Mouse (Mus musculus): ENCODE measurements around the gene Pdgfc. TPM values are rescaled to one million over a fixed set of nuclear protein-coding genes. Genes with fewer than 3 reads are reported as not detected.

The Pdgfc gene
- polyA plus RNA-seq (2012; rRNA removed): 2.3 and 2.5 TPM in 2 replicates

DNA sequence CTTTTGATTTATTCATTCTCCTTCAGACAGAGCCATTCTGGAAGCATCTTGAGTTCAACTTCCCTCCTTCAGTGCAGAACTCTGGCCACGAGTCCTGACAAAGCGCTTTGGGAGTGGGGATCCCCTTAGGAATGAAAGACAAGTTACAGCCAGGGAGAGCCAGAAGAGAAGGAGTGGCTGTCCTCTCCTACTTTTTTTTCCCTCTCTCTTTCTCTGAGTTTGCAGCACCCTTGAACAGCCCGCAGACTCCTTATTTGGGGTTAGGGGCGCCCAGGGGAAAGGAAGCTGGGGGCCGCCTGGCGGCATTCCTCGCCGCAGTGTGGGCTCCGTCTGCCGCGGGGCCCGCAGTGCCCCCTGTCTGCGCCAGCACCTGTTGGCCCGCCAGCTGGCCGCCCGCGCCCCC is at the start of gene Pdgfc:
Pdgfc (plus strand) TSS at position 266 of the 403 bp plus-strand sequence.
- peaks cover 12% of the 10 kb centered on the region for H3K27me3 ChIP-seq (ENCODE audit: control insufficient read depth, insufficient read depth, low read length)
- peak within 1 kb of the TSS; percentile 93 for H3K4me3 ChIP-seq (ENCODE audit: low read depth, low read length)
- 12% methylated on average over 16 of the region's 17 CpGs for WGBS
- peaks cover 5% of the 10 kb centered on the region for H3K4me1 ChIP-seq (ENCODE audit: control insufficient read depth, insufficient read depth, insufficient read length, low read length)
- no peak for TF ChIP-seq CTCF (IDR thresholded peaks at IDR 0.05; ENCODE audit: extremely low read depth, insufficient read length, insufficient replicate concordance, low read depth, low read length)
- TF ChIP-seq POLR2A (IDR thresholded peaks at IDR 0.05; ENCODE audit: low read depth, low read length): no peak
- H3K27ac ChIP-seq (ENCODE audit: insufficient read depth, low read depth, low read length): peak within 1 kb of the TSS; percentile 4
- no peaks in the 10 kb centered on the region for H3K36me3 ChIP-seq (ENCODE audit: control insufficient read depth, insufficient read depth, low read length)

DNA sequence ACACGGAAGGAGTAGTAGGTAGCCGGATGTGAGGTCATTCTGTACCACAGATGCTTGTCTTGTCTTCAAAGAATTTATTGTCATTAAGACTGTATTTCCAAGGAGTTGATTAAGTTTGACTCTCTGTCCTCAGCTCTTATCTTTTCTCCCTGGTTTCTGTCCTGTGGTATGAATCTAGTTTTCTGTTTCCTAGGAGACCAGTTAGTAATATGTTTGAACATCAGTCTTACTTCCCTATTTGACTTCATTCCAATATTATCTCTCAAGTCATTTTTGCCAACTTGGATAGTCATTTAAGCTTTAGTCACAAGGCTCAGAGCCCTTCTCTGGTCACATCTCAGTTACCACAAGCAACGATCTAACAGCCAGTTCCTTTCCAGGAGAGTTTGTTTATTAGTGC is 27.0 kb upstream of the Pdgfc start:
- Histone ChIP-seq H3K4me3 (ENCODE audit: low read depth, low read length) (no peak overlapping the region), H3K27ac (ENCODE audit: insufficient read depth, low read depth, low read length) (no peak overlapping the region), H3K4me1 (ENCODE audit: control insufficient read depth, insufficient read depth, insufficient read length, low read length) (no peaks in the 10 kb centered on the region), H3K27me3 (ENCODE audit: control insufficient read depth, insufficient read depth, low read length) (no peaks in the 10 kb centered on the region), H3K36me3 (ENCODE audit: control insufficient read depth, insufficient read depth, low read length) (no peaks in the 10 kb centered on the region)
- WGBS: 59% methylated on average over 3 of the region's 3 CpGs
- TF ChIP-seq CTCF (IDR thresholded peaks at IDR 0.05; ENCODE audit: extremely low read depth, insufficient read length, insufficient replicate concordance, low read depth, low read length) (no peak), POLR2A (IDR thresholded peaks at IDR 0.05; ENCODE audit: low read depth, low read length) (no peak)

DNA sequence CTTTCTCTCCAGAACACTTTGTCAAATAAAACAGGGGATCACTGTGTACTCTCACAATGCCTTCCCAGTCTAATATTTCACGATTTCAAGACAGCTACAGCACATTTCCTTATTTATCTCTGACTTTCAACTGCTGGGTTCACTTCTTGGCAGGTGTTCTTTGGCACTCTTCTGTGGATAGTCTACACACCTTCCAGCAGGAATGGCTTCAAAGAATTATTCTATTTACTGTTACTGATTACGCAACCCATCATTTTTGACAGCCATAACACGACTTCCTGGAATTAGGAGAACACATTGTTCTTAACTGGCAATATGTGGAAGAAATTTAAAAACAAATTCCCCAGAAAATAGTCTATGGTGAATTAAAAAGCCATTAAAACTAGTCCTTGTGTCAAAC is 26.3 kb upstream of the Pdgfc start:
- no peak overlapping the region for H3K4me3 ChIP-seq (ENCODE audit: low read depth, low read length)
- no peaks in the 10 kb centered on the region for H3K4me1 ChIP-seq (ENCODE audit: control insufficient read depth, insufficient read depth, insufficient read length, low read length)
- no peaks in the 10 kb centered on the region for H3K36me3 ChIP-seq (ENCODE audit: control insufficient read depth, insufficient read depth, low read length)
- no peak overlapping the region for H3K27ac ChIP-seq (ENCODE audit: insufficient read depth, low read depth, low read length)
- WGBS: 24% methylated on average over 3 of the region's 3 CpGs
- TF ChIP-seq POLR2A (IDR thresholded peaks at IDR 0.05; ENCODE audit: low read depth, low read length): no peak
- no peak for TF ChIP-seq CTCF (IDR thresholded peaks at IDR 0.05; ENCODE audit: extremely low read depth, insufficient read length, insufficient replicate concordance, low read depth, low read length)
- no peaks in the 10 kb centered on the region for H3K27me3 ChIP-seq (ENCODE audit: control insufficient read depth, insufficient read depth, low read length)

DNA sequence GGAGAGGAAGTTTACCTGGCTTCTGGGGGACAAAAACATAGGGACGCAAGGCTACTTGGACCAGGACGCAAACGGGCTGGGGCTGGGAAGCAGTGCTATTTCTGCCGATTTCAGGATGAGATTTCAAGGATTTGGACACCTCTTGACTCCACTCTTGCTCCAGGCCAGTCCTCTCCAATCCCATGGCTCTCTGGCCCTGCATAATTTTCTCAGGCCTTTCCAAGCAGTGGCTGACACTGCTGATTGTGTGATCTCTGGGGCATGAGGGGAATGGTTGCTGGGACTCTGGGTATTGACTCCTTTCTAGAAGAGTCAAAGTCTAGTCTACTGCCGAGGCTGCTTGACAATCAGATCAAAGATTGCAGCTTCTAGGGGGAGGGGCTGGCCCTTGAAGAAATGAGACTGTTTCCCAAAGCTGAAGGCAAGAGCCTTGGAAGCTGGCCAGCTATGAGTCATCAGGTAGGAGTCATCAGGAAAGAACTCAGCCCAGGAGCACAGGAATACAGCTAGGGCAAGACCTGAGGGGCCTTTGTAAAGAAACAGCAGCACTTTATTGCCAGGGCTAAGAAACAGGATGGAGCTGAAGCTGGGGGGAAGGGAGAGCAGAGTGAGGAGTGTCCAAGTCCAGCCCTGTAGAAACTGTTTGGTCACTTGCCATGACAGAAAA is 18.7 kb upstream of the Pdgfc start:
- peak overlapping the region; percentile 83 for H3K27ac ChIP-seq (ENCODE audit: insufficient read depth, low read depth, low read length)
- H3K4me3 ChIP-seq (ENCODE audit: low read depth, low read length): no peak overlapping the region
- TF ChIP-seq CTCF (IDR thresholded peaks at IDR 0.05; ENCODE audit: extremely low read depth, insufficient read length, insufficient replicate concordance, low read depth, low read length): no peak
- no peak for TF ChIP-seq POLR2A (IDR thresholded peaks at IDR 0.05; ENCODE audit: low read depth, low read length)
- no peaks in the 10 kb centered on the region for H3K36me3 ChIP-seq (ENCODE audit: control insufficient read depth, insufficient read depth, low read length)
- H3K27me3 ChIP-seq (ENCODE audit: control insufficient read depth, insufficient read depth, low read length): no peaks in the 10 kb centered on the region
- 42% methylated on average over 5 of the region's 5 CpGs for WGBS
- peaks cover 19% of the 10 kb centered on the region for H3K4me1 ChIP-seq (ENCODE audit: control insufficient read depth, insufficient read depth, insufficient read length, low read length)

DNA sequence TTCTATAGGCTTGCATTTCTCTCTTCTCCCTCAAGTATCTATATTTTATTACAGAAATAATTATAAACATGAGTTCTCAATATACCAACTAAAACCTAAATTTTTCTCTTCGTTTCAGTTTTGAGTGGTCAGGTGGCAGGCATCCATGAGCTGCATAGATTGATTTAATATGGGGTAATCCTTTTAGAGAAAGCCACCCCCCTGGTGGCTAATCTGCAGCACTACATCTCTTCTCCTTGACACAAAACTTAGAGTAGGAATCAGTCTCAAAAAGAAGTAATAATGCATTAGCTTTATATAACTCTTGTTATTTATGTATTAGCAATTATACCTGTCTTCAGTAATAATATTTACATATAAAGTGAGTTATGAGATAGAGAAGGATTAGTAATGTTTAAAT is 16.2 kb upstream of the Pdgfc start:
- no peak for TF ChIP-seq CTCF (IDR thresholded peaks at IDR 0.05; ENCODE audit: extremely low read depth, insufficient read length, insufficient replicate concordance, low read depth, low read length)
- no peak for TF ChIP-seq POLR2A (IDR thresholded peaks at IDR 0.05; ENCODE audit: low read depth, low read length)
- Histone ChIP-seq H3K36me3 (ENCODE audit: control insufficient read depth, insufficient read depth, low read length) (no peaks in the 10 kb centered on the region), H3K27ac (ENCODE audit: insufficient read depth, low read depth, low read length) (no peak overlapping the region), H3K27me3 (ENCODE audit: control insufficient read depth, insufficient read depth, low read length) (no peaks in the 10 kb centered on the region), H3K4me3 (ENCODE audit: low read depth, low read length) (no peak overlapping the region), H3K4me1 (ENCODE audit: control insufficient read depth, insufficient read depth, insufficient read length, low read length) (peaks cover 19% of the 10 kb centered on the region)
- WGBS: 2% methylated on average over 1 of the region's 1 CpGs

DNA sequence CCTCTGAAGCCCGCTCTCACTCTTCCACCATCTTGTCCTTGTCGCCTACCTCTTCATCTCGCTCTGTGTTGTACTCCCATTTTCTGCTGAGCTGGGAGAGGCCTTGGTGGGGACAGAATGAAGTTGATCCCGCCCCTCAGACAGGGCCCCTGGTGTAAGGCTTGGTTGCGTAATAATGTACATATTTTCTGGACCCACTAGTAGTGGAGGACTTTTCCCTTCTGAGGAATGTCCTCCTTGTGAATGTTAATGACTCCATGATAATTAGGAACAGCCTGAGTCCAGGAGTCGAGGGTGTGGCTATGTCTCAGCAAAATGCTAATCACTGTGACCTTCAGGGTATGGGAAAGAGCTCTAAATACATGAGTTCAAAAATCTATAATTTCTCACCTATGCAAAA is 14.4 kb upstream of the Pdgfc start:
- WGBS: 70% methylated on average over 6 of the region's 6 CpGs

DNA sequence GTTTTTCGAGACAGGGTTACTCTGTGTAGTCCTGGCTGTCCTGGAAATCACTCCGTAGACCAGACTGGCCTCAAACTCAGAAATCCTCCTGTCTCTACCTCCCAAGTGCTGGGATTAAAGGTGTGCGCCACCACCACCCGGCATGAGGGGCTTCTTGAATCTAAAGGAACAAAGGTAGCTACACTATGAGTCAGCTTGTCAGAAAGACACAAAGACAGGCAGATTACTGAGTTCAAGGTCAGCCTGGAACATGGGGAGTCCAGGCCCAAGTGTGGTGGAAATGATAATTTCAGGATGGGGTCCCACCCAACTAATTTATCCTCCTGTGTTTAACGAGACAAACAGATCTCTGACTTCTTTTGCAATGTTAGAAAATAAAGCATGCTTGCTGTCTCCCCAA is 13.9 kb upstream of the Pdgfc start:
- Histone ChIP-seq H3K4me1 (ENCODE audit: control insufficient read depth, insufficient read depth, insufficient read length, low read length) (peaks cover 15% of the 10 kb centered on the region), H3K36me3 (ENCODE audit: control insufficient read depth, insufficient read depth, low read length) (no peaks in the 10 kb centered on the region), H3K4me3 (ENCODE audit: low read depth, low read length) (no peak overlapping the region), H3K27ac (ENCODE audit: insufficient read depth, low read depth, low read length) (no peak overlapping the region), H3K27me3 (ENCODE audit: control insufficient read depth, insufficient read depth, low read length) (no peaks in the 10 kb centered on the region)
- WGBS: 77% methylated on average over 5 of the region's 5 CpGs
- TF ChIP-seq POLR2A (IDR thresholded peaks at IDR 0.05; ENCODE audit: low read depth, low read length): no peak
- no peak for TF ChIP-seq CTCF (IDR thresholded peaks at IDR 0.05; ENCODE audit: extremely low read depth, insufficient read length, insufficient replicate concordance, low read depth, low read length)

More for the DNA sequence above, 14.4 kb upstream of the Pdgfc start:
- peaks cover 19% of the 10 kb centered on the region for H3K4me1 ChIP-seq (ENCODE audit: control insufficient read depth, insufficient read depth, insufficient read length, low read length)
- H3K36me3 ChIP-seq (ENCODE audit: control insufficient read depth, insufficient read depth, low read length): no peaks in the 10 kb centered on the region
- H3K4me3 ChIP-seq (ENCODE audit: low read depth, low read length): no peak overlapping the region
- TF ChIP-seq CTCF (IDR thresholded peaks at IDR 0.05; ENCODE audit: extremely low read depth, insufficient read length, insufficient replicate concordance, low read depth, low read length) (no peak), POLR2A (IDR thresholded peaks at IDR 0.05; ENCODE audit: low read depth, low read length) (no peak)
- peak overlapping the region; percentile 38 for H3K27ac ChIP-seq (ENCODE audit: insufficient read depth, low read depth, low read length)
- no peaks in the 10 kb centered on the region for H3K27me3 ChIP-seq (ENCODE audit: control insufficient read depth, insufficient read depth, low read length)
